Mouse (Mus musculus) ES-Bruce4 (cell line): ENCODE results near the gene Itgb8. TPM values are rescaled to one million over a fixed set of nuclear protein-coding genes. Genes with fewer than 3 reads are reported as not detected.

Source experiments
- H3K27ac ChIP-seq: 2 replicates; pipeline ENCODE4 v1.5.1; 2012; ENCODE audit warnings: low read length, inconsistent platforms; ENCODE audit not compliant: insufficient read depth
- H3K27me3 ChIP-seq: 2 replicates; pipeline ENCODE4 v1.6.1; 2012; ENCODE audit warnings: mild to moderate bottlenecking, low read length, inconsistent platforms; ENCODE audit not compliant: control insufficient read depth, poor library complexity, insufficient read depth, severe bottlenecking
- H3K36me3 ChIP-seq: 2 replicates; pipeline ENCODE4 v1.6.1; 2012; ENCODE audit warnings: inconsistent platforms, mild to moderate bottlenecking, low read length, moderate library complexity; ENCODE audit not compliant: control insufficient read depth, poor library complexity, insufficient read depth, severe bottlenecking
- H3K4me1 ChIP-seq: one replicate; pipeline ENCODE4 v1.8.1; 2011; ENCODE audit warnings: low read length; ENCODE audit not compliant: control insufficient read depth, insufficient read depth
- H3K4me3 ChIP-seq: 2 replicates; pipeline ENCODE4 v1.5.1; 2011; ENCODE audit warnings: low read depth, mild to moderate bottlenecking, low read length
- H3K9ac ChIP-seq: 2 replicates; pipeline ENCODE4 v1.6.1; 2012; ENCODE audit warnings: low read depth, mild to moderate bottlenecking, inconsistent platforms; ENCODE audit not compliant: poor library complexity, severe bottlenecking
- H3K9me3 ChIP-seq: replicated peaks from 2 replicates; pipeline ENCODE4 v1.6.1; 2012; ENCODE audit warnings: mild to moderate bottlenecking, low read length, inconsistent platforms; ENCODE audit not compliant: control insufficient read depth, poor library complexity, insufficient read depth, severe bottlenecking
- CTCF ChIP-seq: IDR thresholded peaks from one replicate; pipeline ENCODE4 v1.8.1; 2011; ENCODE audit warnings: low read depth, low read length
- EP300 ChIP-seq: IDR thresholded peaks from 2 replicates; pipeline ENCODE4 v1.6.1; 2011; ENCODE audit warnings: low read depth, low read length; ENCODE audit not compliant: insufficient read depth
- POLR2A ChIP-seq: IDR thresholded peaks from one replicate; pipeline ENCODE4 v1.8.1; 2011; ENCODE audit warnings: low read length; ENCODE audit not compliant: insufficient read depth
- polyA plus RNA-seq: library from polyadenylated mRNA; stranded (reverse); fragments of >200 nt; gene quantifications from 2 replicates; pipeline ENCODE4 v1.2.4, GENCODE M21; 2011; ENCODE audit warnings: low read depth; ENCODE audit not compliant: missing spikeins, insufficient read depth, insufficient read length

Itgb8 gene
- polyA plus RNA-seq, 1 experiment: 1.2 TPM

DNA sequence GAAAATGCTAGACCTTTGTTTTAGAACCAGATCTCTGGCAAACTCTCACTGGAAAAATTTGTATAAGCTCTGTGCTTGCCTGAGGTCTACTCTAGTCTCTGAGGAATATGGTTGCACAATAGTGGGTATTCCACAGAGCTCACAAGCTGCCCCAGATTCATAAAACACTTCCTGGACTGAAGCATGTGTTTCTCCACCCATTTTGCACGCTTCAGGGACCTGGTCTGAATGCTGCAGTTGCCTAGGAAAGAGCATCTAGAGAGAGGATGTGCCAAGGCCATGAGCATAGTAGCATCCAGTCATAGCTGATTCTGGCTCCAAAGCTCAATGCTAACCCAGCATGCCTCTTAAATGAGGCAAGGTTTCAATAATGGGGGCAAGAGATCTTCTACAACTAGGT, 74.4 kb downstream of the Itgb8 start:
- no peaks in the 10 kb centered on the region for H3K36me3 ChIP-seq
- H3K4me1 ChIP-seq: no peaks in the 10 kb centered on the region
- H3K27ac ChIP-seq: no peak overlapping the region
- H3K9ac ChIP-seq: no peak overlapping the region
- H3K9me3 ChIP-seq: no peaks in the 10 kb centered on the region
- H3K27me3 ChIP-seq: no peaks in the 10 kb centered on the region
- H3K4me3 ChIP-seq: no peak overlapping the region
- no peak for TF ChIP-seq CTCF
- TF ChIP-seq EP300: no peak

GRCm38 (mm10) chr12:119160786-119161185, 77.8 kb downstream of the Itgb8 start:
- Histone ChIP-seq H3K4me3 (no peak overlapping the region), H3K9ac (no peak overlapping the region), H3K9me3 (no peaks in the 10 kb centered on the region), H3K27ac (no peak overlapping the region), H3K27me3 (no peaks in the 10 kb centered on the region), H3K36me3 (no peaks in the 10 kb centered on the region), H3K4me1 (no peaks in the 10 kb centered on the region)
- TF ChIP-seq CTCF (no peak), POLR2A (no peak), EP300 (no peak)

- Histone ChIP-seq H3K4me1 (no peaks in the 10 kb centered on the region), H3K27ac (no peak overlapping the region), H3K4me3 (no peak overlapping the region), H3K9me3 (no peaks in the 10 kb centered on the region), H3K9ac (no peak overlapping the region), H3K36me3 (no peaks in the 10 kb centered on the region), H3K27me3 (no peaks in the 10 kb centered on the region)
- no peak for TF ChIP-seq CTCF
- no peak for TF ChIP-seq POLR2A
- no peak for TF ChIP-seq EP300
Observed at GRCm38 (mm10) chr12:119159254-119159933, 79.2 kb downstream of the Itgb8 start.

DNA sequence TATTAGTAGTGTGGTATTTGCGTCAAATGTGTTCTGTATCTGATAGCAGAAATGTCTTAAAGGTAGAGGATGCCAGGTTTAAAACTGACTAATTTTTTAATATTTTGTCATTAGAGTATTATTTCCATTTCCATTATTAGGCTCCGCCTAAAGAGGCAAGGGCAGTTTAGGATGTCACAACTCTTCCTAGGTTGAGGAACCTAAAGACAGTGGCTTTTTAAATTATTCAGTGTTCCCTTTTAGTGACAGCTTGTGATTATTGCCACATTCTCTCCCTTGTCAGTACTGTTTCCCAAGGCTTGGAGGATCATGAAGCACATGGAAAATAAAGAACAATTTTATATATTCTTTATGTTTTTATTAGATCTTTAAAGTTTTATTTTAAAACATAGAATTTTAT, 80.9 kb downstream of the Itgb8 start:
- Histone ChIP-seq H3K27ac (no peak overlapping the region), H3K9me3 (no peaks in the 10 kb centered on the region), H3K9ac (no peak overlapping the region), H3K4me1 (no peaks in the 10 kb centered on the region), H3K4me3 (no peak overlapping the region), H3K36me3 (no peaks in the 10 kb centered on the region), H3K27me3 (no peaks in the 10 kb centered on the region)
- TF ChIP-seq EP300: no peak
- TF ChIP-seq POLR2A: no peak
- no peak for TF ChIP-seq CTCF

GRCm38 (mm10) chr12:119157068-119157467, 81.5 kb downstream of the Itgb8 start:
- Histone ChIP-seq H3K4me1 (no peaks in the 10 kb centered on the region), H3K36me3 (no peaks in the 10 kb centered on the region), H3K27me3 (no peaks in the 10 kb centered on the region), H3K4me3 (no peak overlapping the region), H3K9ac (no peak overlapping the region), H3K27ac (no peak overlapping the region), H3K9me3 (no peaks in the 10 kb centered on the region)
- TF ChIP-seq CTCF: no peak
- TF ChIP-seq EP300: no peak
- TF ChIP-seq POLR2A: no peak

- no peak for TF ChIP-seq CTCF
- TF ChIP-seq EP300: no peak
- no peak for TF ChIP-seq POLR2A
- no peak overlapping the region for H3K4me3 ChIP-seq
- no peaks in the 10 kb centered on the region for H3K9me3 ChIP-seq
- no peaks in the 10 kb centered on the region for H3K36me3 ChIP-seq
- H3K27ac ChIP-seq: no peak overlapping the region
- no peak overlapping the region for H3K9ac ChIP-seq
- H3K27me3 ChIP-seq: no peaks in the 10 kb centered on the region
- no peaks in the 10 kb centered on the region for H3K4me1 ChIP-seq
Observed at GRCm38 (mm10) chr12:119155566-119155965, 83.0 kb downstream of the Itgb8 start.
